Mouse (Mus musculus) left cerebral cortex, postnatal 14 days (tissue): ENCODE measurements at regions not wholly inside any gene's neighbourhood (a gene's known extent, or its start where the extent isn't known, plus 50 kb on each side); places are given as distances from the start of the nearest gene placed in this dataset.

Experiments
- DNase-seq, 2 experiments: peaks; one replicate each; pipeline ENCODE4 v3.0.0; 2021 to 2022; ENCODE audit warnings: low spot score in 2 of 2, mixed read lengths in 1 of 2
- intact Hi-C: fragments of 180-260 bp; cut with DNase I; formaldehyde crosslinking; loops from one replicate; pipeline ENCODE4 v1.15.1; 2025

- intact Hi-C loops = no loop called here
- DNase-seq = no peak
These were observed 189.1 kb downstream of the Rsl24d1 start for GRCm38 (mm10) chr9:73302156-73302918.

DNA sequence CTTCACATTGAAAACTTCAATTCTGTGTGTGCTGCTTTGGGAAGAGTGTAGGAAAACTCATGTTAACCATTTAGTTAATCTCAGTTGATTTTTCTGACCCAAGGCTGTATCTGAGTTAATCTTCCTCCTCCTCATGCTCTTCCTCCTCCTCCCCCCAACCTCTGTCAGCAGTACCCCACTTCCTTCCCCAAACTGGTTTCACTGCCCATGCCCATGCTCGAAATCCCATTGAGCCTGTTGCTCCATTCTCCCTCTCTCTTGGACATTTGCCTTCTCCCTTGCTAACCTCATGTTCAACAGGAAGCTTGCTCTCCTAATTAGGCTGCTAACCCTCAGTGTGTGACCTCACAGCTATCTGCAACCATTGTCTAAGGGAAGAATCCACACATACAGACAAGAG is 203.8 kb downstream of the Rsl24d1 start:
- intact Hi-C loops = no loop called here

GRCm38 (mm10) chr9:73319704-73320307 is 206.6 kb downstream of the Rsl24d1 start:
- no peak for DNase-seq
- intact Hi-C loops = no loop called here

More for the DNA sequence above, 203.8 kb downstream of the Rsl24d1 start:
- no peak for DNase-seq

DNA sequence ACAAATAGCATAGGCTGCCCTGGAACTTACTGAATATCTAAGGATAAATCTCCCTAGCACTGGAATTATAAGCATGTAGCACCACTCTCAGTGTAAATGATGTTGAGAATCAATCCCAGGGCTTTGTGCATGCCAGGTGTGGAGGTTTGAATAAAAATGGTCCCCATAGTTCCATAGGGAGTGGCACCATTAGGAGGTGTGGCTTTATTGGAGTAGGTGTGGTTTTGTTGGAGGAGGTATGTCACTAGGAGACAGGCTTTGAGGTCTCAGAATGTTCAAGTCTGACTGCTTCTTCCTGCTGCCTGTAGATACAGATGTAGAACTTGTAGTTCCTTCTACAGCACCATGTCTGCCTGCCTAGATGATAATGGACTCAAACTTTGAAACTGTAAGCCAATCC is 217.8 kb downstream of the Rsl24d1 start:
- intact Hi-C loops = no loop called here
- no peak for DNase-seq

DNA sequence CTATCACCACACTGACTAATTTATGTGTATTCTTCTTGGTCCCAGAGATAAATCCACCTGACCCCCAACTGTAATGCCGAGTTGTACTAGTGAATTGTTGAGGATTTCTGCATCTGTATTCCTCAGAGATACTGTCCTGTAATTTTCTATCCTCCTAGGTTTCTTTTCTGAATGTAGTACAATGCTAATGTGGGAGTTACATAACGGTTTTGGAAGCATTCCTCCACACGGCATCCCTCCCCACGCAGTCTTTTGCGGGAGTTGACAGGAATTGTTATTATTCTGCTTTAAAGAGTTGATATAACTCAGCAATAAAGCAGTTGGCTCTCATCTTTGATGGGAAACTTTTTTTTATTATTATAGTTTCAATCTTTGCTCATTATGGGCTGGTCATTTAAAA is 222.8 kb downstream of the Rsl24d1 start:
- DNase-seq = no peak
- intact Hi-C loops = no loop called here

DNA sequence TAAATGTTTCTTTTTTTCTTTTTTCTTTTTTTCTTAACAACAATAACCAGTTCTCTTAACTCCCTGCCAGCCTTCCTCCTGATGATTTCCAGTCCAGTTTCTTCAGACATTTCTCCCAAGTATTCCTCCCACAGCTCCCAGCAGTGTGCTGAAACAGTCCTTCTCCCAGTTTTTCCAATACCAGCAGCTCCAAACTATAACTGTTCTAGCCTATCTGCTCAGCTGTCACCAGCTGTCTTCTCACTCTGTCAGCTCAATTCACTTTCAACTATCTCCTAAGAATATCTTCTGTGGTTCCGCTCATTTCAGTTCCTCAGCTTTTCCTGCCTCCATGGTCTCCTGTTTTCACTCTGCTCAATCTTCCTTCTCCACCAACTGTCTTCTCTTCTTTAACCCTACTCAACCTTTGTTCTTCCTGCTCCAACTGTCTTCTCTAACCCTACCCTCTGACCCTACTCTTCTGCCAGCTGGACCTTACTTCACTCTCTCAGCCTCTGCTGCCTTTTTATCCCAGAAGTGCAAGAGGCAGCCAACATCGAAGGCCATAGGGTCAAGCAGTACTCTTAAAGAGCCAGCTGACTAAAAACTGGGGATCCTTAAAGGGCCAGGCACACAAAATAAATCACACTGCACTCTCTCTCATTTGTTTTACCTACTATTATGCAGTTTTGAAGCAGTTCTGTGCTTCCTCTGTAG is 224.0 kb downstream of the Rsl24d1 start:
- intact Hi-C loops = no loop called here
- DNase-seq = no peak

DNA sequence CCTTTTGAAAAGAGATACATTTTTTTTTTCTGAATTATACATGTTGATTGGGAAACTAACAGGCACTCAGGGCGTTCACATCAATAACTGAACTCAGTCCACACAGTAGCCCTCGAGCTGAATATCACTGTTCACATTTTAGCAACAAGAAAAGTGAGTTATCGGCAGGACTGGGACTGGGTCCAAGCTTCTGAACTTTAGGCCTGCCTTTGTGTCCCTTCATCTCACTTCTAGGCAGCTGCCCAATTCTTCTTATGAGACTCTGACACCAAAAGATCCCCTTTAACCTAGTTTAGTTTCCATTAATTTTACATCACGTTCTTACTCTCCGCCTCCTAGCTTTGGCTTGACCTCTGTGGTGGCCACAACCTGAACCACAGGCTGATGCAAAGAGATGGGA is 242.7 kb downstream of the Rsl24d1 start:
- intact Hi-C loops = no loop called here
- no peak for DNase-seq

DNA sequence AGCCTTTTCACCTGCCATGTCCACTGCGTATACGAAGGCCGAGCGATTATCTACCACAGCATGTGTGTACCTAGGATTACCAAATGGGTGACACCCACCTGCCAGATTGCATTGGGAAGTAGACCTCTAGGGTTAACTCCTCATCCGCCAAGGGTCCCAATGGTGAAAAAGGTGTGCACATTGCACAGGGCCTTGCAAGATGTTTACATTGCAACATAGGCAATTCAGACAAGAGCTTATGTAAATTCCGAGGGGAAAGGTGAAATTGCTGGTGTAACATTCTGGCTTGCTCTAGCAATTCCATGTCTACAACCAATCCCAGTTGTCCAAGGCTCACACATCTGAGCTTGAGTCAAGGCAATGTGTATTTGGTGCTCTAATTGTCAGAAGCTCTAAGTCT is 245.7 kb downstream of the Rsl24d1 start:
- intact Hi-C loops = no loop called here
- no peak for DNase-seq

DNA sequence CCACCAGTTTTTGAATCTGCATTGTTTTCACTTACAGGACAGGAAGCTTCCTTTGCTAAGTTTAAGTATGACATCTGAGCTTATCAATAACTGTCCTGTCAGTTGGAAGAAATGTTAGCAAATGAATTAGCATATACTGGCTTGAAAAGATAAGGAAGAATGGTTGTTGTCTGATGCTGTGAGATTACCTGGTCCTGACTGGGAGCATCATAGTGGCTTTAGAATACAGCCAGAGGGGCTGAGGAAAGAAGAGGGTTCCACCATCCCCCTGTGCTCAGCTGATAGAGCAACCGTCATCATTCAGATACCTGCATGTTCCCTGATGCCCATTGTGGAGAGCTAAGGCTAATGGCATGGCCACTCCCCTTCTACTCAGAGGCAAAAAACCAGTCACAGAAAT is 267.5 kb downstream of the Rsl24d1 start:
- intact Hi-C loops = no loop called here

DNA sequence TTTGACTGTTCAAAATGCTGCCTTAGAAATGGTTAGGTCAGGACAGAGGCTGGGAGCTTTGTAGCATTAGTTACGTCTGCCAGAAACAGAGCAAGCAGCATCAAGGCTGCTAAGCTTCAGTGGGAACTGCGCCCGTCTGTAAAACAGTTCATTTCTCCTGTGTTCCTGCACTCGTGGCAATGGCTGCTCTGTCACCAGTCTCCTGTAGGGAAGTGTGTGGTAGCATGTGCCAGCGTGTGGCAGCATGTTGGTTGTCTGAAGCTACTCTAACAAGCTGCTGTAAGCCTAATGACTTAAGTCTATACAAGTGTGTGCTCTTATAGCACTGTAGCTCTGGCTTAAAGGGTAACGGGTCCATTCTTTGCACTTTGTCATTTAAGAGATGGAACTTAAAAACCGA is 278.8 kb downstream of the Rsl24d1 start:
- intact Hi-C loops = no loop called here
- DNase-seq = no peak

More for the DNA sequence above, 267.5 kb downstream of the Rsl24d1 start:
- no peak for DNase-seq

- DNase-seq = no peak
- intact Hi-C loops = no loop called here
These were observed 300.2 kb downstream of the Rsl24d1 start for GRCm38 (mm10) chr9:73413367-73413930.

GRCm38 (mm10) chr9:73416084-73416777 is 303.0 kb downstream of the Rsl24d1 start:
- DNase-seq = no peak
- intact Hi-C loops = no loop called here
